Mouse (Mus musculus) limb, embryonic 14.5 days (tissue): ENCODE measurements around the gene Nacc2. TPM values are rescaled to one million over a fixed set of nuclear protein-coding genes. Genes with fewer than 3 reads are reported as not detected.
A peak's percentile ranks its signal among the peaks of the same experiment; 100 is the strongest.

Experiments
- ATAC-seq: fragments of 200-750 bp; cut with Nextera tagmentation; 2 replicates; pipeline ENCODE4 v1.8.0; 2017; ENCODE audit warnings: low read depth, moderate number of reproducible peaks, moderate TSS enrichment; ENCODE audit not compliant: low FRiP score
- DNase-seq: peaks from one replicate; pipeline ENCODE4 v3.0.0-alpha.2; 2015; ENCODE audit warnings: low spot score
- H3K27ac ChIP-seq: fragments of 300-500 bp; sonication (generic); replicated peaks from 2 replicates; pipeline ENCODE4 v1.5.1; 2014; ENCODE audit warnings: low read depth, mild to moderate bottlenecking, low read length, moderate library complexity, mixed read lengths
- H3K27me3 ChIP-seq: fragments of 300-500 bp; sonication (generic); 2 replicates; pipeline ENCODE4 v1.6.1; 2014; ENCODE audit warnings: low read length, mixed read lengths; ENCODE audit not compliant: control insufficient read depth, insufficient read depth
- H3K36me3 ChIP-seq: fragments of 300-500 bp; sonication (generic); 2 replicates; pipeline ENCODE4 v1.6.1; 2014; ENCODE audit warnings: mild to moderate bottlenecking, low read length, moderate library complexity, mixed read lengths; ENCODE audit not compliant: control insufficient read depth, insufficient read depth
- H3K4me1 ChIP-seq: fragments of 300-500 bp; sonication (generic); 2 replicates; pipeline ENCODE4 v1.6.1; 2014; ENCODE audit warnings: antibody characterized with exemption, low read length, mixed read lengths; ENCODE audit not compliant: control insufficient read depth, insufficient read depth
- H3K4me2 ChIP-seq: fragments of 300-500 bp; sonication (generic); replicated peaks from 2 replicates; pipeline ENCODE4 v1.6.1; 2014; ENCODE audit warnings: low read depth, mild to moderate bottlenecking, low read length, moderate library complexity; ENCODE audit not compliant: severe bottlenecking
- H3K4me3 ChIP-seq: fragments of 300-500 bp; sonication (generic); replicated peaks from 2 replicates; pipeline ENCODE4 v1.5.1; 2014; ENCODE audit warnings: low read length
- H3K9ac ChIP-seq: fragments of 300-500 bp; sonication (generic); 2 replicates; pipeline ENCODE4 v1.6.1; 2014; ENCODE audit warnings: mild to moderate bottlenecking, low read depth, low read length, moderate library complexity; ENCODE audit not compliant: severe bottlenecking
- H3K9me3 ChIP-seq: fragments of 300-500 bp; sonication (generic); 2 replicates; pipeline ENCODE4 v1.6.1; 2016; ENCODE audit warnings: low read length; ENCODE audit not compliant: control insufficient read depth
- POLR2A ChIP-seq: fragments of 200-500 bp; IDR thresholded peaks from 2 replicates; pipeline ENCODE4 v1.8.0; 2012; ENCODE audit warnings: inconsistent platforms, mild to moderate bottlenecking, moderate library complexity, borderline replicate concordance; ENCODE audit not compliant: insufficient read depth, insufficient read length; ENCODE audit errors: extremely low read depth
- WGBS: fragments of 180-500 bp; shearing (Covaris S2); extraction: QIAGEN DNeasy Blood & Tissue Kit; methylation state at CpG from one replicate; pipeline ENCODE4 v1.1.7; 2014; 5-methylcytosine and 5-hydroxymethylcytosine counted together
- polyA plus RNA-seq, 2 experiments: library from polyadenylated mRNA; depleted of rRNA in 1 of 2; stranded (reverse) in 1 of 2; unstranded in 1 of 2; fragments of >200 nt; fragmentation: Nextera tagmentation in 1 of 2; extraction: Ambion mirVana in 1 of 2; gene quantifications; 2 replicates each; pipeline versions ENCODE4 v1.2.1 to v1.2.3; 2012 to 2014

Gene Nacc2
- polyA plus RNA-seq, 2 experiments, result 5.0 to 6.4 TPM

DNA sequence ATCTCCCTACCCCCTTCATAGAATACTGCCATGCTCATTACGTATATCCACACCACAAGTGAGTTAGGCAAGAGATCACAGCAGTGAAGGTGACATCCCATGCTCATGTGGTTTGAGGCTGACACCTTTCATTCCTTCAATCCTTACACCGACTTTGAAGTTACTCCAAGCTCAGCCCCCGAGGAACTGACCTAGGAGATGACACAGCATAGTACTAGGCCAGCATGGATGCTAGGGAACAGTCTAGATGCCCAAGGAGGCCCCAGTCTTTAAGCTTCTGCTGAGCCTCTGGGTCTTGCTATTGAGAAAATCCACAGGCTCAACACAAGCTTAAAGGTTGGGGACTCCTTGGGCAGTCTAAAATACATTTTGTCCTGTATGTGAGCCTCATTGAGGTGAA is 103.1 kb downstream of the Nacc2 start:
- H3K27me3 ChIP-seq, result no peaks in the 10 kb centered on the region
- no peaks in the 10 kb centered on the region for H3K9me3 ChIP-seq
- 74% methylated on average over 3 of the region's 3 CpGs for WGBS
- peaks cover 8% of the 10 kb centered on the region for H3K4me1 ChIP-seq
- no peak overlapping the region for H3K9ac ChIP-seq
- H3K36me3 ChIP-seq, result peaks cover 16% of the 10 kb centered on the region
- DNase-seq, result no peak
- no peak for TF ChIP-seq POLR2A
- no peak overlapping the region for H3K27ac ChIP-seq
- H3K4me2 ChIP-seq, result peak overlapping the region; percentile 60; the same call in 1 of the 2 replicates
- peak overlapping the region; percentile 78; the same call in 1 of the 2 replicates for H3K4me3 ChIP-seq
- no peak for ATAC-seq

DNA sequence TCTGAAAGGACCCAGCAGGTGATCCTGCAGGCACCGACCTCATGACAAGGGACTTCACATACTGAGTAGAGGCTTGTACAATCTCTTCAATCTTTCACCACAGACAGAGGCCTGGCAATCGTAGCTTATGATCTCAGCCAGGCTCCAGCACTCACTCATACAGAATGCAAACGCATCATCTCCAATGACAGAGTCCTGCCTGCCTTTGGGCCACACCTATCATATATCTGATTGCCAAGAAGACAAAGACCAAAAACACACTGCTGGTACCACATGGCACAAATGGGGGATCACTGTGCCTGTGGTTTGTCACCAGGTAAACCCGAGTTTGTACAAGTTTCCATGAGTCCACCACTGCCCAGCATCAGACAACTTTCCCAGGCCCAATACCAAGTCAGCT is 105.7 kb downstream of the Nacc2 start:
- H3K4me2 ChIP-seq, result no peak overlapping the region
- no peak overlapping the region for H3K9ac ChIP-seq
- 86% methylated on average over 4 of the region's 4 CpGs for WGBS

DNA sequence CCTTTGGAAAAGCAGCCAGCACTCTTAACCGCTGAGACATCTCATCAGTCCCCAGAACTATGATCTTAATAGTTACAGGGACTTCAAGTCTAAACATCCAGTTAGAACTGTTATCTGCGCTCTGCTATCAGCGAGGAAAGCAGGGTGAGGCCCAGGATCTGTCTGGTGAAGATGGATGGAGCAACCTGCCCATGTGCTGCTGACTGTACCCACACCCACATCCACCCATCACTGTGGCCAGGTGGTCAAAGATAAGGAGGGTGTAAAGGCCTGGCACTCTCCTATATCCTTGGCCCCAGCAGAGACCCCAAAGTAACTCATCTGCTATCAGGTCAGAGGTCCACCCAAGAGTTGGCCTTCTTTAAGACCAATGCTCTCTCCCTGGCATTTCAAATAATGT is 109.3 kb downstream of the Nacc2 start:
- no peak for TF ChIP-seq POLR2A
- Histone ChIP-seq H3K9ac (no peak overlapping the region), H3K9me3 (no peaks in the 10 kb centered on the region), H3K27ac (no peak overlapping the region), H3K27me3 (no peaks in the 10 kb centered on the region), H3K4me1 (no peaks in the 10 kb centered on the region), H3K4me3 (no peak overlapping the region), H3K36me3 (peaks cover 75% of the 10 kb centered on the region), H3K4me2 (no peak overlapping the region)
- no peak for ATAC-seq
- whole genome bisulfite sequencing, result 93% methylated on average over 3 of the region's 3 CpGs
- DNase-seq, result no peak

More for the DNA sequence above, 105.7 kb downstream of the Nacc2 start:
- peaks cover 38% of the 10 kb centered on the region for H3K36me3 ChIP-seq
- H3K9me3 ChIP-seq, result no peaks in the 10 kb centered on the region
- ATAC-seq (no peak), DNase-seq (no peak)
- H3K4me1 ChIP-seq, result peaks cover 8% of the 10 kb centered on the region
- H3K4me3 ChIP-seq, result no peak overlapping the region
- H3K27me3 ChIP-seq, result no peaks in the 10 kb centered on the region
- no peak overlapping the region for H3K27ac ChIP-seq
- no peak for TF ChIP-seq POLR2A

DNA sequence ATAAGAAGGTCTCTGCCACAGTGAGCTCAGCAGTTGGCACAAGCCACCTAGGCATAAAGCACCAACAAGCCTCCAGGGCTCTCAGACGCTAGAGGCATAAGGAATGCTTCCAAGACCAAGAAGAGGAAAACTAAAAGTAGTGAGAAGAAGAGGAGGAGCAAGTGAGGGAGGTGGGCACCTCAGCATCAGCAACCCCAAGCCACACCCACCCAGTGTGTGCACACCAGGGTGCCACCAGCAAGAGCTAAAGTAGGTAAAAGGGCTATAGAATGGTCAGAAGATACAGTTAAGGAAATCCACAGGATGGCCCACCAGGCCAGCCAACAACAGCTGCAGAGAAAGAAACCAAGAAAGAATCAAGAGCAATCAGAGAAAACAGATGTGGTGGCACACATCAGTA is 111.6 kb downstream of the Nacc2 start:
- WGBS, result 58% methylated on average over 1 of the region's 1 CpGs
- Histone ChIP-seq H3K9me3 (no peaks in the 10 kb centered on the region), H3K27ac (no peak overlapping the region), H3K9ac (no peak overlapping the region), H3K36me3 (peaks cover 96% of the 10 kb centered on the region), H3K4me1 (no peaks in the 10 kb centered on the region), H3K4me3 (no peak overlapping the region), H3K4me2 (no peak overlapping the region), H3K27me3 (no peaks in the 10 kb centered on the region)
- no peak for DNase-seq
- no peak for ATAC-seq
- TF ChIP-seq POLR2A, result no peak

Other genes with a start within 250 kb of the Nacc2 start
- gene Camsap1, start 139.9 kb downstream of the Nacc2 start, polyA plus RNA-seq (2012; rRNA removed), result 16.1 and 16.7 TPM in 2 replicates
- 24.2 and 27.8 TPM in 2 replicates for gene Camsap1, start 139.9 kb downstream of the Nacc2 start, polyA plus RNA-seq (2014; fragmentation: Nextera tagmentation; extraction: Ambion mirVana)
- 76.5 and 78.8 TPM in 2 replicates for gene Ubac1, start 101.5 kb downstream of the Nacc2 start, polyA plus RNA-seq (2012; rRNA removed)
- gene Ubac1, start 101.5 kb downstream of the Nacc2 start, polyA plus RNA-seq (2014; fragmentation: Nextera tagmentation; extraction: Ambion mirVana), result 99.3 and 106 TPM in 2 replicates
- gene Lhx3, start 85.1 kb upstream of the Nacc2 start, polyA plus RNA-seq (2012; rRNA removed), result 0.03 TPM in 2 replicates
- not detected in 2 replicates for gene Lhx3, start 85.1 kb upstream of the Nacc2 start, polyA plus RNA-seq (2014; fragmentation: Nextera tagmentation; extraction: Ambion mirVana)
- 22.4 and 25.3 TPM in 2 replicates for gene Qsox2, start 114.3 kb upstream of the Nacc2 start, polyA plus RNA-seq (2012; rRNA removed)
- 16.1 and 18.0 TPM in 2 replicates for gene Qsox2, start 114.3 kb upstream of the Nacc2 start, polyA plus RNA-seq (2014; fragmentation: Nextera tagmentation; extraction: Ambion mirVana)
- gene Ccdc187, start 171.3 kb upstream of the Nacc2 start, polyA plus RNA-seq (2012; rRNA removed), result 0.26 and 0.32 TPM in 2 replicates
- 0.03 and 0.06 TPM in 2 replicates for gene Ccdc187, start 171.3 kb upstream of the Nacc2 start, polyA plus RNA-seq (2014; fragmentation: Nextera tagmentation; extraction: Ambion mirVana)
- gene Gpsm1, start 192.3 kb upstream of the Nacc2 start, polyA plus RNA-seq (2012; rRNA removed), result 78.4 and 103 TPM in 2 replicates
- gene Gpsm1, start 192.3 kb upstream of the Nacc2 start, polyA plus RNA-seq (2014; fragmentation: Nextera tagmentation; extraction: Ambion mirVana), result 31.0 and 37.6 TPM in 2 replicates
- 28.2 and 33.8 TPM in 2 replicates for gene Dnlz, start 228.9 kb upstream of the Nacc2 start, polyA plus RNA-seq (2012; rRNA removed)
- 30.5 and 31.1 TPM in 2 replicates for gene Dnlz, start 228.9 kb upstream of the Nacc2 start, polyA plus RNA-seq (2014; fragmentation: Nextera tagmentation; extraction: Ambion mirVana)
- gene Card9, start 237.7 kb upstream of the Nacc2 start, polyA plus RNA-seq (2012; rRNA removed), result 4.1 and 5.6 TPM in 2 replicates
- 1.2 and 1.4 TPM in 2 replicates for gene Card9, start 237.7 kb upstream of the Nacc2 start, polyA plus RNA-seq (2014; fragmentation: Nextera tagmentation; extraction: Ambion mirVana)